Mouse (Mus musculus) intestine, embryonic 14.5 days (tissue): ENCODE data around the gene Erich6b. TPM values are rescaled to one million over a fixed set of nuclear protein-coding genes. Genes with fewer than 3 reads are reported as not detected.

Source experiments
- ATAC-seq: fragments of 200-750 bp; cut with Nextera tagmentation; replicated peaks from 2 replicates; pipeline ENCODE4 v1.8.0; 2017; ENCODE audit warnings: low read depth, moderate number of reproducible peaks, moderate TSS enrichment, moderate library complexity; ENCODE audit not compliant: low FRiP score, low TSS enrichment
- DNase-seq: peaks from one replicate; pipeline ENCODE4 v3.0.0-alpha.2; 2018; ENCODE audit warnings: low spot score
- H3K27ac ChIP-seq: fragments of 300-500 bp; sonication (generic); 2 replicates; pipeline ENCODE4 v1.5.1; 2014; ENCODE audit warnings: low read depth, mild to moderate bottlenecking, control low read depth
- H3K27me3 ChIP-seq: fragments of 300-500 bp; sonication (generic); replicated peaks from 2 replicates; pipeline ENCODE4 v1.6.1; 2014; ENCODE audit warnings: low read length, control low read depth; ENCODE audit not compliant: control insufficient read depth, insufficient read depth
- H3K36me3 ChIP-seq: fragments of 300-500 bp; sonication (generic); 2 replicates; pipeline ENCODE4 v1.6.1; 2014; ENCODE audit warnings: low read length, control low read depth; ENCODE audit not compliant: control insufficient read depth, insufficient read depth
- H3K4me1 ChIP-seq: fragments of 300-500 bp; sonication (generic); replicated peaks from 2 replicates; pipeline ENCODE4 v1.6.1; 2014; ENCODE audit warnings: low read length, control low read depth, mixed read lengths; ENCODE audit not compliant: control insufficient read depth, insufficient read depth
- H3K4me2 ChIP-seq: fragments of 300-500 bp; sonication (generic); 2 replicates; pipeline ENCODE4 v1.6.1; 2014; ENCODE audit warnings: low read length
- H3K4me3 ChIP-seq: fragments of 300-500 bp; sonication (generic); 2 replicates; pipeline ENCODE4 v1.5.1; 2014; ENCODE audit warnings: low read depth, low read length, control low read depth, mixed read lengths
- H3K9ac ChIP-seq: fragments of 300-500 bp; sonication (generic); 2 replicates; pipeline ENCODE4 v1.6.1; 2014; ENCODE audit warnings: mild to moderate bottlenecking, low read length
- H3K9me3 ChIP-seq: fragments of 300-500 bp; sonication (generic); 2 replicates; pipeline ENCODE4 v1.6.1; 2016; ENCODE audit warnings: low read length, control low read depth; ENCODE audit not compliant: control insufficient read depth
- WGBS: fragments of 180-500 bp; shearing (Covaris S2); extraction: QIAGEN DNeasy Blood & Tissue Kit; methylation state at CpG from one replicate; pipeline ENCODE4 v1.1.7; 2014; 5-methylcytosine and 5-hydroxymethylcytosine counted together
- polyA plus RNA-seq: library from polyadenylated mRNA; unstranded; fragments of >200 nt; fragmentation: Nextera tagmentation; extraction: Ambion mirVana; gene quantifications from 2 replicates; pipeline ENCODE4 v1.2.1, GENCODE M21; 2014

Gene Erich6b
- polyA plus RNA-seq, result not detected in 2 replicates

GRCm38 (mm10) chr14:75642080-75642479 is at the start of gene Erich6b:
Gene Erich6b, plus strand, starts transcription at chr14:75642259.
- ATAC-seq (no peak), DNase-seq (no peak)
- H3K27ac ChIP-seq, result no peak within 1 kb of the TSS
- H3K4me3 ChIP-seq, result no peak within 1 kb of the TSS
- H3K4me1 ChIP-seq, result peaks cover 3% of the 10 kb centered on the region; the same call in 1 of the 2 replicates
- no peaks in the 10 kb centered on the region for H3K36me3 ChIP-seq
- no peak within 1 kb of the TSS for H3K4me2 ChIP-seq
- 0 out of 2 replicates have a peak, but pooled peaks cover 2% of the 10 kb centered on the region for H3K9me3 ChIP-seq
- no peak within 1 kb of the TSS for H3K9ac ChIP-seq
- 84% methylated on average over 8 of the region's 8 CpGs for WGBS
- H3K27me3 ChIP-seq, result no peaks in the 10 kb centered on the region

GRCm38 (mm10) chr14:75592978-75593377 is 49.1 kb upstream of the Erich6b start, which contains the start of gene Spert:
Gene Spert, minus strand, starts transcription at chr14:75593116.
- Histone ChIP-seq H3K9me3 (no peaks in the 10 kb centered on the region), H3K27me3 (no peaks in the 10 kb centered on the region), H3K9ac (no peak within 1 kb of the TSS), H3K4me2 (no peak within 1 kb of the TSS), H3K4me3 (no peak within 1 kb of the TSS), H3K4me1 (no peaks in the 10 kb centered on the region), H3K27ac (no peak within 1 kb of the TSS), H3K36me3 (no peaks in the 10 kb centered on the region)
- 54% methylated on average over 3 of the region's 3 CpGs for WGBS
- no peak for DNase-seq
- ATAC-seq, result no peak

- ATAC-seq (no peak), DNase-seq (no peak)
- Histone ChIP-seq H3K36me3 (no peaks in the 10 kb centered on the region), H3K4me3 (no peak overlapping the region), H3K4me1 (no peaks in the 10 kb centered on the region), H3K27ac (no peak overlapping the region), H3K27me3 (no peaks in the 10 kb centered on the region), H3K9me3 (no peaks in the 10 kb centered on the region), H3K9ac (no peak overlapping the region), H3K4me2 (no peak overlapping the region)
- WGBS, result 91% methylated on average over 2 of the region's 2 CpGs
Observed at GRCm38 (mm10) chr14:75609176-75609575, 32.9 kb upstream of the Erich6b start.

- H3K27ac ChIP-seq, result no peak overlapping the region
- no peak for DNase-seq
- no peak overlapping the region for H3K4me2 ChIP-seq
- no peaks in the 10 kb centered on the region for H3K36me3 ChIP-seq
- no peaks in the 10 kb centered on the region for H3K9me3 ChIP-seq
- no peak overlapping the region for H3K4me3 ChIP-seq
- WGBS, result 77% methylated on average over 6 of the region's 6 CpGs
- H3K9ac ChIP-seq, result no peak overlapping the region
- no peaks in the 10 kb centered on the region for H3K27me3 ChIP-seq
- no peak for ATAC-seq
- H3K4me1 ChIP-seq, result no peaks in the 10 kb centered on the region
Observed at GRCm38 (mm10) chr14:75616375-75616774, 25.7 kb upstream of the Erich6b start.

GRCm38 (mm10) chr14:75622984-75623383 is 19.1 kb upstream of the Erich6b start:
- Histone ChIP-seq H3K4me2 (no peak overlapping the region), H3K9ac (no peak overlapping the region), H3K36me3 (no peaks in the 10 kb centered on the region), H3K9me3 (no peaks in the 10 kb centered on the region), H3K27me3 (no peaks in the 10 kb centered on the region), H3K27ac (no peak overlapping the region), H3K4me3 (no peak overlapping the region), H3K4me1 (no peaks in the 10 kb centered on the region)
- WGBS, result 70% methylated on average over 7 of the region's 7 CpGs
- ATAC-seq, result no peak
- no peak for DNase-seq

- Histone ChIP-seq H3K36me3 (no peaks in the 10 kb centered on the region), H3K27me3 (no peaks in the 10 kb centered on the region), H3K4me1 (no peaks in the 10 kb centered on the region), H3K9me3 (no peaks in the 10 kb centered on the region), H3K9ac (no peak overlapping the region), H3K27ac (no peak overlapping the region), H3K4me3 (no peak overlapping the region), H3K4me2 (no peak overlapping the region)
- no peak for ATAC-seq
- no peak for DNase-seq
- WGBS, result 93% methylated on average over 8 of the region's 8 CpGs
Observed at GRCm38 (mm10) chr14:75628870-75629269, 13.2 kb upstream of the Erich6b start.

- ATAC-seq, result no peak
- WGBS, result 51% methylated on average over 12 of the region's 12 CpGs
Observed at GRCm38 (mm10) chr14:75635350-75635749, 6.7 kb upstream of the Erich6b start.

GRCm38 (mm10) chr14:75636107-75636506 is 6.0 kb upstream of the Erich6b start:
- 54% methylated on average over 7 of the region's 7 CpGs for WGBS
- H3K27me3 ChIP-seq, result no peaks in the 10 kb centered on the region
- H3K4me3 ChIP-seq, result no peak overlapping the region
- no peaks in the 10 kb centered on the region; the same call in 1 of the 2 replicates for H3K4me1 ChIP-seq
- no peak overlapping the region for H3K9ac ChIP-seq
- no peak overlapping the region for H3K4me2 ChIP-seq
- DNase-seq (no peak), ATAC-seq (no peak)
- no peaks in the 10 kb centered on the region for H3K9me3 ChIP-seq
- no peaks in the 10 kb centered on the region for H3K36me3 ChIP-seq
- no peak overlapping the region for H3K27ac ChIP-seq

More at GRCm38 (mm10) chr14:75635350-75635749, 6.7 kb upstream of the Erich6b start:
- no peak for DNase-seq
- Histone ChIP-seq H3K9me3 (no peaks in the 10 kb centered on the region), H3K4me3 (no peak overlapping the region), H3K4me1 (no peaks in the 10 kb centered on the region; the same call in 1 of the 2 replicates), H3K36me3 (no peaks in the 10 kb centered on the region), H3K4me2 (no peak overlapping the region), H3K27ac (no peak overlapping the region), H3K27me3 (no peaks in the 10 kb centered on the region), H3K9ac (no peak overlapping the region)

GRCm38 (mm10) chr14:75637641-75638040 is 4.4 kb upstream of the Erich6b start:
- no peak overlapping the region for H3K4me2 ChIP-seq
- H3K4me1 ChIP-seq, result no peaks in the 10 kb centered on the region; the same call in 1 of the 2 replicates
- WGBS, result 82% methylated on average over 4 of the region's 4 CpGs
- no peak for ATAC-seq
- no peak overlapping the region for H3K27ac ChIP-seq
- H3K36me3 ChIP-seq, result no peaks in the 10 kb centered on the region
- no peak overlapping the region for H3K9ac ChIP-seq
- no peaks in the 10 kb centered on the region for H3K9me3 ChIP-seq
- DNase-seq, result no peak
- H3K4me3 ChIP-seq, result no peak overlapping the region
- H3K27me3 ChIP-seq, result no peaks in the 10 kb centered on the region
